Mouse (Mus musculus): ENCODE measurements around the gene Tmem201.

- TF ChIP-seq CTCF (IDR thresholded peaks at IDR 0.05; ENCODE audit: low read depth), result no peak
- no peak for TF ChIP-seq EP300 (IDR thresholded peaks at IDR 0.05; ENCODE audit: low read depth)
These were observed 59.8 kb downstream of the Tmem201 start for GRCm38 (mm10) chr4:149678006-149678405.
